Mouse (Mus musculus): ENCODE measurements around the gene Skida1. TPM values are rescaled to one million over a fixed set of nuclear protein-coding genes. Genes with fewer than 3 reads are reported as not detected.

Gene Skida1
- total and polyA plus RNA-seq, 3 experiments = 0.20 to 33.3 (median 2.0) TPM

- no peaks in the 10 kb centered on the region for H3K4me1 ChIP-seq (ENCODE audit: insufficient read depth, low read depth, low read length)
- H3K27me3 ChIP-seq (ENCODE audit: insufficient read depth, low read length) = peaks cover 90% of the 10 kb centered on the region
- H3K36me3 ChIP-seq (replicated peaks) = no peaks in the 10 kb centered on the region
- H3K4me3 ChIP-seq (ENCODE audit: low read depth, low read length) = no peak within 1 kb of the TSS
- H3K9me3 ChIP-seq (replicated peaks) = no peaks in the 10 kb centered on the region
- no peak for TF ChIP-seq TAL1 (conservative IDR thresholded peaks at IDR 0.05; ENCODE audit: low read depth, low read length)
- no peak for TF ChIP-seq GATA1 (IDR thresholded peaks at IDR 0.05; ENCODE audit: borderline replicate concordance, low read length)
- TF ChIP-seq POLR2AphosphoS5 (IDR thresholded peaks at IDR 0.05; ENCODE audit: insufficient replicate concordance, low read depth, low read length) = no peak
- no peak for TF ChIP-seq CTCF (IDR thresholded peaks at IDR 0.05; ENCODE audit: low read depth, low read length)
- TF ChIP-seq GATA2 (IDR thresholded peaks at IDR 0.05; ENCODE audit: borderline replicate concordance, low read depth, low read length) = no peak
- ATAC-seq (ENCODE audit: extremely low read depth, insufficient number of reproducible peaks, low FRiP score, poor library complexity, severe bottlenecking) = no peak
- DNase-seq (ENCODE audit: low spot score) = no peak
Observed at GRCm38 (mm10) chr2:18037491-18037890, 11.4 kb downstream of the Skida1 start, which contains the start of gene A930004D18Rik. Gene A930004D18Rik, minus strand, starts transcription at chr2:18037737.

- no peaks in the 10 kb centered on the region for H3K36me3 ChIP-seq (replicated peaks)
- no peak for DNase-seq (ENCODE audit: low spot score)
- no peak for TF ChIP-seq GATA2 (IDR thresholded peaks at IDR 0.05; ENCODE audit: borderline replicate concordance, low read depth, low read length)
- TF ChIP-seq POLR2AphosphoS5 (IDR thresholded peaks at IDR 0.05; ENCODE audit: insufficient replicate concordance, low read depth, low read length) = no peak
- no peak for TF ChIP-seq CTCF (IDR thresholded peaks at IDR 0.05; ENCODE audit: low read depth, low read length)
- no peak for TF ChIP-seq TAL1 (conservative IDR thresholded peaks at IDR 0.05; ENCODE audit: low read depth, low read length)
- no peak for TF ChIP-seq GATA1 (IDR thresholded peaks at IDR 0.05; ENCODE audit: borderline replicate concordance, low read length)
- H3K9me3 ChIP-seq (replicated peaks) = no peaks in the 10 kb centered on the region
- H3K27me3 ChIP-seq (ENCODE audit: insufficient read depth, low read length) = peaks cover 87% of the 10 kb centered on the region
- H3K4me1 ChIP-seq (ENCODE audit: insufficient read depth, low read depth, low read length) = peaks cover 12% of the 10 kb centered on the region
- no peak overlapping the region for H3K4me3 ChIP-seq (ENCODE audit: low read depth, low read length)
- ATAC-seq (ENCODE audit: extremely low read depth, insufficient number of reproducible peaks, low FRiP score, poor library complexity, severe bottlenecking) = no peak
Observed at GRCm38 (mm10) chr2:18034371-18035250, 14.2 kb downstream of the Skida1 start.

GRCm38 (mm10) chr2:18033166-18034108, 15.4 kb downstream of the Skida1 start:
- DNase-seq (ENCODE audit: low spot score) = no peak
- Histone ChIP-seq H3K4me3 (ENCODE audit: low read depth, low read length) (no peak overlapping the region), H3K36me3 (replicated peaks) (no peaks in the 10 kb centered on the region), H3K9me3 (replicated peaks) (no peaks in the 10 kb centered on the region), H3K27me3 (ENCODE audit: insufficient read depth, low read length) (peaks cover 84% of the 10 kb centered on the region), H3K4me1 (ENCODE audit: insufficient read depth, low read depth, low read length) (peaks cover 19% of the 10 kb centered on the region)
- no peak for ATAC-seq (ENCODE audit: extremely low read depth, insufficient number of reproducible peaks, low FRiP score, poor library complexity, severe bottlenecking)
- TF ChIP-seq TAL1 (conservative IDR thresholded peaks at IDR 0.05; ENCODE audit: low read depth, low read length) (no peak), GATA2 (IDR thresholded peaks at IDR 0.05; ENCODE audit: borderline replicate concordance, low read depth, low read length) (no peak), POLR2AphosphoS5 (IDR thresholded peaks at IDR 0.05; ENCODE audit: insufficient replicate concordance, low read depth, low read length) (no peak), CTCF (IDR thresholded peaks at IDR 0.05; ENCODE audit: low read depth, low read length) (no peak), GATA1 (IDR thresholded peaks at IDR 0.05; ENCODE audit: borderline replicate concordance, low read length) (no peak)

GRCm38 (mm10) chr2:18032538-18032895, 16.3 kb downstream of the Skida1 start:
- Histone ChIP-seq H3K4me3 (ENCODE audit: low read depth, low read length) (no peak overlapping the region), H3K27me3 (ENCODE audit: insufficient read depth, low read length) (peaks cover 81% of the 10 kb centered on the region), H3K36me3 (replicated peaks) (no peaks in the 10 kb centered on the region), H3K9me3 (replicated peaks) (no peaks in the 10 kb centered on the region), H3K4me1 (ENCODE audit: insufficient read depth, low read depth, low read length) (peaks cover 28% of the 10 kb centered on the region)
- no peak for DNase-seq (ENCODE audit: low spot score)
- ATAC-seq (ENCODE audit: extremely low read depth, insufficient number of reproducible peaks, low FRiP score, poor library complexity, severe bottlenecking) = no peak
- TF ChIP-seq TAL1 (conservative IDR thresholded peaks at IDR 0.05; ENCODE audit: low read depth, low read length) = no peak
- TF ChIP-seq GATA1 (IDR thresholded peaks at IDR 0.05; ENCODE audit: borderline replicate concordance, low read length) = no peak
- TF ChIP-seq POLR2AphosphoS5 (IDR thresholded peaks at IDR 0.05; ENCODE audit: insufficient replicate concordance, low read depth, low read length) = no peak
- no peak for TF ChIP-seq GATA2 (IDR thresholded peaks at IDR 0.05; ENCODE audit: borderline replicate concordance, low read depth, low read length)
- no peak for TF ChIP-seq CTCF (IDR thresholded peaks at IDR 0.05; ENCODE audit: low read depth, low read length)

GRCm38 (mm10) chr2:18031831-18032537, 16.9 kb downstream of the Skida1 start:
- Histone ChIP-seq H3K4me1 (ENCODE audit: insufficient read depth, low read depth, low read length) (peaks cover 32% of the 10 kb centered on the region), H3K9me3 (replicated peaks) (no peaks in the 10 kb centered on the region), H3K36me3 (replicated peaks) (no peaks in the 10 kb centered on the region), H3K4me3 (ENCODE audit: low read depth, low read length) (peak overlapping the region; percentile 31; the same call in 1 of the 2 replicates), H3K27me3 (ENCODE audit: insufficient read depth, low read length) (peaks cover 79% of the 10 kb centered on the region)
- TF ChIP-seq CTCF (IDR thresholded peaks at IDR 0.05; ENCODE audit: low read depth, low read length) = no peak
- TF ChIP-seq TAL1 (conservative IDR thresholded peaks at IDR 0.05; ENCODE audit: low read depth, low read length) = no peak
- TF ChIP-seq GATA1 (IDR thresholded peaks at IDR 0.05; ENCODE audit: borderline replicate concordance, low read length) = no peak
- TF ChIP-seq GATA2 (IDR thresholded peaks at IDR 0.05; ENCODE audit: borderline replicate concordance, low read depth, low read length) = no peak
- no peak for TF ChIP-seq POLR2AphosphoS5 (IDR thresholded peaks at IDR 0.05; ENCODE audit: insufficient replicate concordance, low read depth, low read length)
- DNase-seq (ENCODE audit: low spot score) (no peak), ATAC-seq (ENCODE audit: extremely low read depth, insufficient number of reproducible peaks, low FRiP score, poor library complexity, severe bottlenecking) (no peak)

All from G1E (cell line).